Mouse (Mus musculus) myocyte (in vitro differentiated cells): Measurements from ENCODE around the gene Atg13. TPM values are rescaled to one million over a fixed set of nuclear protein-coding genes. Genes with fewer than 3 reads are reported as not detected.

Experiments
- H3K27me3 ChIP-seq: one replicate; pipeline ENCODE4 v1.6.1; 2011; ENCODE audit not compliant: control insufficient read depth, insufficient read depth, insufficient read length
- H3K36me3 ChIP-seq: one replicate; pipeline ENCODE4 v1.6.1; 2011; ENCODE audit not compliant: control insufficient read depth, insufficient read depth
- H3K4me2 ChIP-seq: one replicate; pipeline ENCODE4 v1.6.1; 2011; ENCODE audit warnings: low read depth, control low read depth
- H3K4me3 ChIP-seq: one replicate; pipeline ENCODE4 v1.5.1; 2011; ENCODE audit warnings: mild to moderate bottlenecking, control low read depth, moderate library complexity
- H3K79me2 ChIP-seq: one replicate; pipeline ENCODE4 v1.6.1; 2011; ENCODE audit not compliant: control insufficient read depth, insufficient read depth
- H3ac ChIP-seq: one replicate; pipeline ENCODE4 v1.6.1; 2011; ENCODE audit not compliant: control insufficient read depth, insufficient read length
- CEBPB ChIP-seq: IDR thresholded peaks from 2 replicates; pipeline ENCODE4 v1.6.1; 2011; ENCODE audit warnings: mild to moderate bottlenecking, moderate library complexity; ENCODE audit not compliant: poor library complexity, insufficient read depth, severe bottlenecking
- E2F4 ChIP-seq: IDR thresholded peaks from one replicate; pipeline ENCODE4 v1.6.1; 2011; ENCODE audit warnings: mild to moderate bottlenecking, control low read depth, moderate library complexity; ENCODE audit not compliant: insufficient read depth
- MAX ChIP-seq: IDR thresholded peaks from one replicate; pipeline ENCODE4 v1.6.1; 2011; ENCODE audit warnings: low read depth, mild to moderate bottlenecking, control low read depth
- MYOD1 ChIP-seq, 3 experiments: IDR thresholded peaks; one replicate each; pipeline ENCODE4 v1.6.1; 2011; ENCODE audit warnings: control low read depth in 2 of 3, low read depth in 2 of 3, mild to moderate bottlenecking in 2 of 3, moderate library complexity in 1 of 3; ENCODE audit not compliant: insufficient read length in 2 of 3, control insufficient read depth in 1 of 3
- MYOG ChIP-seq, 3 experiments: IDR thresholded peaks; one replicate each; pipeline ENCODE4 v1.6.1; 2011; ENCODE audit warnings: control low read depth in 2 of 3, low read depth in 2 of 3, mild to moderate bottlenecking in 2 of 3; ENCODE audit not compliant: insufficient read length in 2 of 3, control insufficient read depth in 1 of 3, insufficient read depth in 1 of 3
- POLR2A ChIP-seq: IDR thresholded peaks from one replicate; pipeline ENCODE4 v1.6.1; 2011; ENCODE audit warnings: low read depth, mild to moderate bottlenecking, control low read depth, moderate library complexity; ENCODE audit not compliant: insufficient read length
- POLR2AphosphoS2 ChIP-seq: IDR thresholded peaks from one replicate; pipeline ENCODE4 v1.6.1; 2011; ENCODE audit warnings: low read depth, control low read depth; ENCODE audit not compliant: insufficient read length
- REST ChIP-seq: IDR thresholded peaks from one replicate; pipeline ENCODE4 v1.6.1; 2011; ENCODE audit warnings: mild to moderate bottlenecking, control low read depth, moderate library complexity; ENCODE audit not compliant: insufficient read depth, insufficient read length
- SRF ChIP-seq: IDR thresholded peaks from one replicate; pipeline ENCODE4 v1.6.1; 2011; ENCODE audit warnings: low read depth; ENCODE audit not compliant: control insufficient read depth, insufficient read length
- TCF12 ChIP-seq: IDR thresholded peaks from one replicate; pipeline ENCODE4 v1.6.1; 2011; ENCODE audit warnings: mild to moderate bottlenecking, control low read depth; ENCODE audit not compliant: poor library complexity, insufficient read depth, severe bottlenecking
- TCF3 ChIP-seq: IDR thresholded peaks from one replicate; pipeline ENCODE4 v1.6.1; 2011; ENCODE audit warnings: low read depth, control low read depth; ENCODE audit not compliant: insufficient read length
- USF1 ChIP-seq: IDR thresholded peaks from one replicate; pipeline ENCODE4 v1.6.1; 2011; ENCODE audit warnings: low read depth, mild to moderate bottlenecking, control low read depth, moderate library complexity
- polyA plus RNA-seq: library from polyadenylated mRNA; unstranded; fragments of >200 nt; fragmentation: generic; extraction: Trizol; gene quantifications from one replicate; pipeline ENCODE4 v1.2.1, GENCODE M21; 2012; ENCODE audit warnings: missing spikeins

The Atg13 gene
- polyA plus RNA-seq, 1 experiment, result 29.7 TPM

DNA sequence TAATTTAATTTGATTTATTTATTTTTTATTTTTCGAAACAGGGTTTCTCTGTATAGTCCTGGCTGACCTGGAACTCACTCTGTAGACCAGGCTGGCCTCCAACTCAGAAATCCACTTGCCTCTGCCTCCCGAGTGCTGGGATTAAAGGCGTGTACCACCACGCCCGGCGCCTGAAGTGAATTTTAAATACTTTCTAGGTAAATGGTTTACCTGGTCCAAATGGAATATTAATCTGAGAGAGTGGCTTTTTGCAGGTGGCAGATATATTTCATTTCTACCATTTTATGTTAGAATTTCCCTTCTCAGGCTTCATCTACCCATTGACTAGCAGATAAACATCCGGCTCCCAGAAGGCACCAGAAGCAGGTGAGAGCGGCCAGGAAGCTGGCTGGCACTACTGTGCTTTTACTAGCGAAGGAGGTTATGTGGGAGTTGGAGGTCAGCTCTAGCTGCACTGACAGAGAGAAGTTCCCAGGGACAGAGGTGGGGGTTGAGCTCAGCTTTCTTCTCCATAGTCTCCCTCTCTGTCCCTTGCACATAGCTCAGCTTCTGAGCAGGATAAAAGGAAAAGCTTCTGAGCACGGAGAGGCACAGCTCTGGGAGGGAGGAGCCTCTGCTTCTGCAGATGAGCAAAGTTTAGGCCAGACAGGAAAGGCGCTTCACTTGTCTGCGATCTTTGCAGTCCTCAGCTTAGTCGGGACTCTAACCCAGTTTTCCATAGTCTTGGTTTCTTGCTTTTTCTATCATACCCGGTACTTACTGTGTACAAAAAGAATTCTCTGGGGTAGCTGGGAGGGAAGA, 58.7 kb downstream of the Atg13 start:
- TF ChIP-seq E2F4, result no peak
- TF ChIP-seq MAX, result no peak
- no peak for TF ChIP-seq TCF12
- Histone ChIP-seq H3K4me2 (peak overlapping the region; percentile 50), H3K36me3 (peaks cover 32% of the 10 kb centered on the region), H3K79me2 (peaks cover 54% of the 10 kb centered on the region), H3K4me3 (peak overlapping the region; percentile 96), H3ac (no peak overlapping the region), H3K27me3 (no peaks in the 10 kb centered on the region)

GRCm38 (mm10) chr2:91650360-91650995, 59.9 kb downstream of the Atg13 start:
- Histone ChIP-seq H3ac (peak overlapping the region; percentile 42), H3K27me3 (no peaks in the 10 kb centered on the region), H3K4me2 (peak overlapping the region; percentile 86), H3K4me3 (peak overlapping the region; percentile 96), H3K79me2 (peaks cover 55% of the 10 kb centered on the region), H3K36me3 (peaks cover 33% of the 10 kb centered on the region)
- no peak for TF ChIP-seq SRF
- no peak for TF ChIP-seq TCF12
- TF ChIP-seq MAX, result no peak
- TF ChIP-seq POLR2AphosphoS2, result no peak
- TF ChIP-seq TCF3, result no peak
- no peak for TF ChIP-seq E2F4
- no peak for TF ChIP-seq MYOG (IDR thresholded peaks at IDR 0.05; ENCODE audit: control insufficient read depth in 1 of 3, insufficient read depth in 1 of 3, insufficient read length in 2 of 3, low read depth in 2 of 3)
- no peak for TF ChIP-seq CEBPB
- no peak for TF ChIP-seq POLR2A
- no peak for TF ChIP-seq USF1
- TF ChIP-seq REST, result no peak
- TF ChIP-seq MYOD1 (IDR thresholded peaks at IDR 0.05; ENCODE audit: control insufficient read depth in 1 of 3, insufficient read length in 2 of 3, low read depth in 2 of 3), result no peak

DNA sequence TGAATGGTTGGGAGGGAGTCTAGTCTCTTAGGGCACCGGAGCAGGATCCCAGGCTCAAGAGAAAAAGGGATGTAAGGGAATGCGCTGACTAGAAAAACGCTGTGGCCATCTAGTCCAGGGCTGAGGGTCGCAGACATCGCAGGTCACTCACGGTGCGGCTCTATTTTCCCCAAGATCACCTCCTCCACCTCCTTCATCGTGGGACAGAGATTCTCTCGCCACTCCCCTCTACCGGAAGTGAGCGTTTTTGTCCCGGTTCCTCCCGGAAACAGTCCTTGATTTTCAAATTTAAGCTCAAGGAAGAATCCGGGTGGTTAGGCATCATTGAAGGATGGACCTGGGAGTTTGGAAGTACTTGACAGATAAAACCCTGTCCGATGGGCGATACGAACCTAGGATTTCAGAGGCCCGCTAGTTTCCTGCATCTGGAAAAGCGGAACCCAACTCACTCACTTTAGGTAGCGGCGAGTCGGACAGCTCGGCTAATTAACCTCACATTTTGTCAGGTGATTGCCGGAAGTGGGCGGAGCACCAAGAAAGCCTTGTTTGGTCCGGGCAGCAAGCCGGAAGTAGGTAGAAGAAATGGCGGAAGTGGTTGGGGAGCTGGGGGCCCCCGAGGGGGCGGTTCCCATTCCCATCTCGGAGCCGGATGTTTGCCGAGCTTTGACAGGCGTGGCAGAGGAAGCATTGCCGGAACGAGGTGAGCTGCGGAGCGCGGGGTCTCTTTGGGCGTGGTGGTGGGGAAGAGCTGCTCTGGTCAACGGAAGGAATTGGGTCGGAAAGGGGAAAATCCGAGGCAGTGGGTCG, 60.6 kb downstream of the Atg13 start, which contains the start of the genes Zfp408 and Arhgap1:
Gene Zfp408 (minus strand): TSS at position 239 of the 807 bp plus-strand sequence.
Gene Arhgap1 (plus strand): TSS at position 308 of the 807 bp plus-strand sequence.
- H3ac ChIP-seq, result peak within 1 kb of the TSS; percentile 42
- H3K36me3 ChIP-seq, result peaks cover 32% of the 10 kb centered on the region
- TF ChIP-seq TCF3 (no peak), SRF (peak; percentile 96), REST (no peak), MYOD1 (IDR thresholded peaks at IDR 0.05; ENCODE audit: control insufficient read depth in 1 of 3, insufficient read length in 2 of 3, low read depth in 2 of 3) (no peak), MAX (no peak), POLR2A (peak; percentile 88), USF1 (peak; percentile 88), E2F4 (no peak), TCF12 (no peak), MYOG (IDR thresholded peaks at IDR 0.05; ENCODE audit: control insufficient read depth in 1 of 3, insufficient read depth in 1 of 3, insufficient read length in 2 of 3, low read depth in 2 of 3) (no peak), POLR2AphosphoS2 (peak; percentile 84), CEBPB (no peak)
- peaks cover 55% of the 10 kb centered on the region for H3K79me2 ChIP-seq
- H3K27me3 ChIP-seq, result no peaks in the 10 kb centered on the region
- H3K4me3 ChIP-seq, result peak within 1 kb of the TSS; percentile 96
- peak within 1 kb of the TSS; percentile 95 for H3K4me2 ChIP-seq

- Histone ChIP-seq H3ac (peak overlapping the region; percentile 42), H3K79me2 (peaks cover 55% of the 10 kb centered on the region), H3K27me3 (no peaks in the 10 kb centered on the region), H3K36me3 (peaks cover 32% of the 10 kb centered on the region), H3K4me3 (peak overlapping the region; percentile 96), H3K4me2 (peak overlapping the region; percentile 95)
- TF ChIP-seq MYOD1 (IDR thresholded peaks at IDR 0.05; ENCODE audit: control insufficient read depth in 1 of 3, insufficient read length in 2 of 3, low read depth in 2 of 3) (no peak), TCF3 (no peak), SRF (no peak), REST (no peak), CEBPB (no peak)
These were observed 61.2 kb downstream of the Atg13 start for GRCm38 (mm10) chr2:91649152-91649551.
